Mouse (Mus musculus) heart, postnatal 4 days (tissue): ENCODE data around the gene Eif3b. TPM values are rescaled to one million over a fixed set of nuclear protein-coding genes. Genes with fewer than 3 reads are reported as not detected.
A peak's percentile ranks its signal among the peaks of the same experiment; 100 is the strongest.
"Not testable (repeated sequence)": the region's sequence is repeated elsewhere in the genome, so short reads cannot be mapped to it uniquely, and the experiment has no call there.

Experiments used
- DNase-seq: peaks from one replicate; pipeline ENCODE4 v3.0.0; 2021
- total RNA-seq, 2 experiments: library from RNA; stranded (reverse); gene quantifications; 2 replicates each; pipeline ENCODE4 v1.2.3; 2021

Eif3b gene
- total RNA-seq, 2 experiments from 2014 or later = 118 to 122 TPM

GRCm38 (mm10) chr5:140396166-140396940 is 22.8 kb upstream of the Eif3b start:
- DNase-seq = peak; percentile 41

- no peak for DNase-seq
Observed at GRCm38 (mm10) chr5:140402640-140403270, 16.4 kb upstream of the Eif3b start.

GRCm38 (mm10) chr5:140405126-140405525 is 14.0 kb upstream of the Eif3b start:
- DNase-seq = no peak

GRCm38 (mm10) chr5:140406666-140407065 is 12.5 kb upstream of the Eif3b start:
- no peak for DNase-seq

GRCm38 (mm10) chr5:140408801-140409200 is 10.3 kb upstream of the Eif3b start:
- DNase-seq = no peak

- DNase-seq = peak; percentile 75
Observed at GRCm38 (mm10) chr5:140411339-140411738, 7.8 kb upstream of the Eif3b start.

GRCm38 (mm10) chr5:140414647-140415046 is 4.5 kb upstream of the Eif3b start:
- DNase-seq = no peak

GRCm38 (mm10) chr5:140418106-140418488 is 1.0 kb upstream of the Eif3b start:
- no peak for DNase-seq

- no peak for DNase-seq
Observed at GRCm38 (mm10) chr5:140419442-140420080, 433 bp downstream of the Eif3b start.

GRCm38 (mm10) chr5:140420616-140421015 is 1.5 kb downstream of the Eif3b start:
- no peak for DNase-seq

GRCm38 (mm10) chr5:140425016-140425783 is 6.1 kb downstream of the Eif3b start:
- DNase-seq = no peak

GRCm38 (mm10) chr5:140439117-140439516 is 20.0 kb downstream of the Eif3b start:
- not testable (repeated sequence) for DNase-seq

- DNase-seq = no peak
Observed at GRCm38 (mm10) chr5:140441406-140441805, 22.3 kb downstream of the Eif3b start.

- no peak for DNase-seq
Observed at GRCm38 (mm10) chr5:140444012-140444411, 24.9 kb downstream of the Eif3b start.

- DNase-seq = no peak
Observed at GRCm38 (mm10) chr5:140445345-140445744, 26.2 kb downstream of the Eif3b start, which contains the start of gene Gm4869. Gene Gm4869, plus strand, starts transcription at chr5:140445645.

GRCm38 (mm10) chr5:140446054-140446453 is 26.9 kb downstream of the Eif3b start:
- no peak for DNase-seq

GRCm38 (mm10) chr5:140454488-140454887 is 35.4 kb downstream of the Eif3b start:
- DNase-seq = no peak

GRCm38 (mm10) chr5:140455466-140455865 is 36.3 kb downstream of the Eif3b start:
- DNase-seq = no peak

GRCm38 (mm10) chr5:140461476-140461875 is 42.3 kb downstream of the Eif3b start:
- no peak for DNase-seq

GRCm38 (mm10) chr5:140463151-140463550 is 44.0 kb downstream of the Eif3b start:
- DNase-seq = not testable (repeated sequence)

- DNase-seq = no peak
Observed at GRCm38 (mm10) chr5:140464943-140465342, 45.8 kb downstream of the Eif3b start.

- DNase-seq = no peak
Observed at GRCm38 (mm10) chr5:140472336-140472735, 53.2 kb downstream of the Eif3b start.

- no peak for DNase-seq
Observed at GRCm38 (mm10) chr5:140481458-140481857, 62.3 kb downstream of the Eif3b start.
